Mouse (Mus musculus) heart, embryonic 11.5 days (tissue): ENCODE data around the gene Slc15a4. TPM values are rescaled to one million over a fixed set of nuclear protein-coding genes. Genes with fewer than 3 reads are reported as not detected.

Experiments used
- ATAC-seq: fragments of 200-750 bp; cut with Nextera tagmentation; replicated peaks from 2 replicates; pipeline ENCODE4 v1.8.0; 2017; ENCODE audit warnings: moderate library complexity; ENCODE audit not compliant: insufficient number of reproducible peaks, low FRiP score, low TSS enrichment
- H3K27ac ChIP-seq: fragments of 300-500 bp; sonication (generic); 2 replicates; pipeline ENCODE4 v1.5.1; 2014; ENCODE audit warnings: mild to moderate bottlenecking, low read depth, low read length
- H3K27me3 ChIP-seq: fragments of 300-500 bp; sonication (generic); 2 replicates; pipeline ENCODE4 v1.6.1; 2014; ENCODE audit warnings: mild to moderate bottlenecking, low read length, mixed read lengths; ENCODE audit not compliant: control insufficient read depth, insufficient read depth
- H3K36me3 ChIP-seq: fragments of 300-500 bp; sonication (generic); 2 replicates; pipeline ENCODE4 v1.6.1; 2014; ENCODE audit warnings: mild to moderate bottlenecking, low read length, moderate library complexity, mixed read lengths; ENCODE audit not compliant: control insufficient read depth, insufficient read depth
- H3K4me1 ChIP-seq: fragments of 300-500 bp; sonication (generic); 2 replicates; pipeline ENCODE4 v1.6.1; 2014; ENCODE audit warnings: low read length; ENCODE audit not compliant: control insufficient read depth, insufficient read depth
- H3K4me2 ChIP-seq: fragments of 300-500 bp; sonication (generic); 2 replicates; pipeline ENCODE4 v1.6.1; 2014; ENCODE audit warnings: mild to moderate bottlenecking, moderate library complexity
- H3K4me3 ChIP-seq: fragments of 300-500 bp; sonication (generic); 2 replicates; pipeline ENCODE4 v1.5.1; 2014; ENCODE audit warnings: low read depth, low read length
- H3K9ac ChIP-seq: fragments of 300-500 bp; sonication (generic); 2 replicates; pipeline ENCODE4 v1.6.1; 2014; ENCODE audit warnings: mild to moderate bottlenecking, low read depth, low read length, moderate library complexity
- H3K9me3 ChIP-seq: fragments of 300-500 bp; sonication (generic); replicated peaks from 2 replicates; pipeline ENCODE4 v1.6.1; 2016; ENCODE audit warnings: low read length; ENCODE audit not compliant: control insufficient read depth
- whole genome bisulfite sequencing: fragments of 180-500 bp; shearing (Covaris S2); extraction: QIAGEN DNeasy Blood & Tissue Kit; methylation state at CpG from one replicate; pipeline ENCODE4 v1.1.7; 2014; ENCODE audit not compliant: insufficient replicate concordance; 5-methylcytosine and 5-hydroxymethylcytosine counted together
- polyA plus RNA-seq: library from polyadenylated mRNA; unstranded; fragments of >200 nt; fragmentation: Nextera tagmentation; extraction: Ambion mirVana; gene quantifications from 2 replicates; pipeline ENCODE4 v1.2.1, GENCODE M21; 2014

Slc15a4 gene
- polyA plus RNA-seq, result 13.6 and 13.8 TPM in 2 replicates

GRCm38 (mm10) chr5:127632167-127633145 is at the start of gene Slc15a4, which contains the start of gene Glt1d1:
Gene Slc15a4 (minus strand): TSS chr5:127632897.
Gene Glt1d1 (plus strand): TSS chr5:127632262.
- Histone ChIP-seq H3K4me1 (peaks cover 6% of the 10 kb centered on the region; the same call in 1 of the 2 replicates), H3K9ac (0 out of 2 replicates have a peak within 1 kb of the TSS, but pooled peaks have one; percentile 28), H3K9me3 (no peaks in the 10 kb centered on the region), H3K4me2 (peak within 1 kb of the TSS; percentile 88), H3K27me3 (peaks cover 30% of the 10 kb centered on the region), H3K36me3 (no peaks in the 10 kb centered on the region), H3K27ac (no peak within 1 kb of the TSS), H3K4me3 (peak within 1 kb of the TSS; percentile 48)
- WGBS, result 1% methylated on average over 61 of the region's 62 CpGs
- ATAC-seq, result peak; percentile 42; the same call in 1 of the 2 replicates

- no peak for ATAC-seq
- H3K9me3 ChIP-seq, result no peaks in the 10 kb centered on the region
- no peak overlapping the region for H3K27ac ChIP-seq
- no peak overlapping the region for H3K4me2 ChIP-seq
- WGBS, result 90% methylated on average over 5 of the region's 5 CpGs
- no peak overlapping the region for H3K9ac ChIP-seq
- H3K27me3 ChIP-seq, result no peaks in the 10 kb centered on the region
- H3K4me3 ChIP-seq, result no peak overlapping the region
- H3K4me1 ChIP-seq, result no peaks in the 10 kb centered on the region
- no peaks in the 10 kb centered on the region for H3K36me3 ChIP-seq
These were observed 45.8 kb upstream of the Slc15a4 start for GRCm38 (mm10) chr5:127678501-127678900.

- Histone ChIP-seq H3K9me3 (no peaks in the 10 kb centered on the region), H3K27ac (no peak overlapping the region), H3K4me2 (no peak overlapping the region), H3K36me3 (no peaks in the 10 kb centered on the region), H3K27me3 (no peaks in the 10 kb centered on the region), H3K4me1 (no peaks in the 10 kb centered on the region), H3K9ac (no peak overlapping the region), H3K4me3 (no peak overlapping the region)
- 84% methylated on average over 2 of the region's 2 CpGs for WGBS
- ATAC-seq, result no peak
These were observed 44.9 kb upstream of the Slc15a4 start for GRCm38 (mm10) chr5:127677561-127677960.

GRCm38 (mm10) chr5:127673913-127674312 is 41.2 kb upstream of the Slc15a4 start:
- Histone ChIP-seq H3K4me2 (no peak overlapping the region), H3K9me3 (no peaks in the 10 kb centered on the region), H3K9ac (no peak overlapping the region), H3K36me3 (no peaks in the 10 kb centered on the region), H3K4me1 (no peaks in the 10 kb centered on the region), H3K4me3 (no peak overlapping the region), H3K27ac (no peak overlapping the region), H3K27me3 (no peaks in the 10 kb centered on the region)
- WGBS, result 86% methylated on average over 8 of the region's 8 CpGs
- no peak for ATAC-seq

- ATAC-seq, result no peak
- H3K4me3 ChIP-seq, result no peak overlapping the region
These were observed 28.3 kb upstream of the Slc15a4 start for GRCm38 (mm10) chr5:127660979-127661378.

GRCm38 (mm10) chr5:127660267-127660666 is 27.6 kb upstream of the Slc15a4 start:
- 70% methylated on average over 5 of the region's 5 CpGs for WGBS
- Histone ChIP-seq H3K27ac (no peak overlapping the region), H3K9me3 (no peaks in the 10 kb centered on the region), H3K4me2 (no peak overlapping the region), H3K9ac (no peak overlapping the region), H3K4me3 (no peak overlapping the region), H3K36me3 (no peaks in the 10 kb centered on the region), H3K4me1 (no peaks in the 10 kb centered on the region), H3K27me3 (no peaks in the 10 kb centered on the region)
- no peak for ATAC-seq

More at GRCm38 (mm10) chr5:127660979-127661378, 28.3 kb upstream of the Slc15a4 start:
- Histone ChIP-seq H3K9ac (no peak overlapping the region), H3K36me3 (no peaks in the 10 kb centered on the region), H3K4me1 (no peaks in the 10 kb centered on the region), H3K9me3 (no peaks in the 10 kb centered on the region), H3K4me2 (no peak overlapping the region), H3K27ac (no peak overlapping the region), H3K27me3 (no peaks in the 10 kb centered on the region)
- 86% methylated on average over 5 of the region's 5 CpGs for WGBS

- no peaks in the 10 kb centered on the region for H3K9me3 ChIP-seq
- no peaks in the 10 kb centered on the region for H3K4me1 ChIP-seq
- no peaks in the 10 kb centered on the region for H3K27me3 ChIP-seq
- no peak for ATAC-seq
- WGBS, result 80% methylated on average over 3 of the region's 3 CpGs
- H3K27ac ChIP-seq, result no peak overlapping the region
- H3K4me3 ChIP-seq, result no peak overlapping the region
- H3K9ac ChIP-seq, result no peak overlapping the region
- no peaks in the 10 kb centered on the region for H3K36me3 ChIP-seq
- no peak overlapping the region for H3K4me2 ChIP-seq
These were observed 26.6 kb upstream of the Slc15a4 start for GRCm38 (mm10) chr5:127659312-127659711.

- H3K36me3 ChIP-seq, result no peaks in the 10 kb centered on the region
- no peak overlapping the region for H3K27ac ChIP-seq
- H3K4me3 ChIP-seq, result no peak overlapping the region
- no peaks in the 10 kb centered on the region for H3K4me1 ChIP-seq
- H3K9ac ChIP-seq, result no peak overlapping the region
- no peaks in the 10 kb centered on the region; the same call in 1 of the 2 replicates for H3K9me3 ChIP-seq
- 75% methylated on average over 2 of the region's 2 CpGs for WGBS
- H3K4me2 ChIP-seq, result no peak overlapping the region
- ATAC-seq, result no peak
- no peaks in the 10 kb centered on the region for H3K27me3 ChIP-seq
These were observed 25.6 kb upstream of the Slc15a4 start for GRCm38 (mm10) chr5:127658257-127658656.
